Mouse (Mus musculus): ENCODE results near the gene Pigf. TPM values are rescaled to one million over a fixed set of nuclear protein-coding genes. Genes with fewer than 3 reads are reported as not detected.
"Not testable (repeated sequence)": the region's sequence is repeated elsewhere in the genome, so short reads cannot be mapped to it uniquely, and the experiment has no call there.

The Pigf gene
- total RNA-seq (2021), result 10 to 100 TPM; 18.2 TPM
- long read RNA-seq, experiment 1, transcript Pigf-201 (6 exons, 988 nt), result major isoform, 6 of 8 reads
- long read RNA-seq, experiment 1, partial matches to known transcripts, result 0 of 8 reads
- long read RNA-seq, experiment 1, other reads (novel, unspliced or antisense), result 2 of 8 reads
- long read RNA-seq, experiment 2, transcript Pigf-201 (6 exons, 988 nt), result major isoform, 17 of 22 reads
- long read RNA-seq, experiment 2, partial matches to known transcripts, result 0 of 22 reads
- long read RNA-seq, experiment 2, other reads (novel, unspliced or antisense), result 5 of 22 reads

DNA sequence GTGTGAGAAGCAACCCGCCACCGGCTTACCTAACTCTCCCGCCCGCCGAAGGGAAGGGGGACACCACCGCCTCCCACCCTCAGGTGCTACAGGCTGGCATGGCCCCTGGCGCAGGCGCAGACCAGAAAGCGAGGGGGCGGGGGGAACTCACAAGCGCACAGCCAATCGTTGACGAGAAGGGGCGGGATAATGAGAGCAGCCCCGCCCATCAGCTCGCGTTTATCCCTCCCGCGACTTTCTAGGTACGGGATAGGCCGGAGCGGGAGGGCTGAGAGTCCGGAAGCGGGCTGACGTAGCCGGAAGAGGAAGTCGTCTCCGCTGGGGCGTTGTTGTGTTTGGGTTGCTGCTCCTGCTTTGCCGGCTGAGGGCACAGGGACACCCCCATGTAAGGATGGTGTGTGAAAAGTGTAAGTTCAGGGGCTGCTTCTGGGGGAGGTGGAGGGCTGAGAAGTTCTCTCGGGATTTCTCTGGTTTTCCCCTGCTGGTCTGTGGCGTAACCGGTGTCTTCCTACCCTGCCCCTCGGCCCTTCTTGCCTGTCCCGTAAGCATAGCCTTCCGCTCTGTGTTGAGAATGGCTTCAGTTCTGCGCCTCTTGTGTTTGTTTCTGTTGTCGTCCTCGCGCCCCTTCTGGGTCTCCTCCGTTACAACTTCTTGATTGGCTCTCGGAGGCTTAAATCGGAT lies at the start of gene Pigf, which contains the start of gene Cript:
Gene Pigf (minus strand): TSS at position 138 of the 681 bp plus-strand sequence.
Gene Cript (plus strand): TSS at position 282 of the 681 bp plus-strand sequence.
- peak; percentile 94 to 98 for DNase-seq (ENCODE audit: low spot score in 2 of 2)

DNA sequence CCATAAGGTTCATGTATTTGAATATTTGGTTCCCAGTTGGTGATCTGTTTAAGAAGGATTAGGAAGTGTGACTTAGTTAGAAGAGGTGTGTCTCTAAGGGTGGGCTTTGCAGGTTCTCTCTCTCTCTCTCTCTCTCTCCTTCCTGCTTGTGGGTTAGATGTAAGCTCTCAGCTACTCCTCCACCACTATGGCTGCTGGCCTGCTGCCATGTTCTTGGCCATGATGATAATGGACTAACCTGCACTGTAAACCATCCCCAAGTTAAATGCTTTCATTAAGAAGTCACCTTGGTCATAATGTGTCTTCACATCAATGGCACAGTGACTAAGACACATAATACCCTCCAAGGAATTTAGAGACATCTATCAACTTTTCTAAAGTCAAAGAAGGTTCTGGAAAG lies 48.3 kb upstream of the Pigf start:
- DNase-seq (ENCODE audit: low spot score in 2 of 2), result no peak

DNA sequence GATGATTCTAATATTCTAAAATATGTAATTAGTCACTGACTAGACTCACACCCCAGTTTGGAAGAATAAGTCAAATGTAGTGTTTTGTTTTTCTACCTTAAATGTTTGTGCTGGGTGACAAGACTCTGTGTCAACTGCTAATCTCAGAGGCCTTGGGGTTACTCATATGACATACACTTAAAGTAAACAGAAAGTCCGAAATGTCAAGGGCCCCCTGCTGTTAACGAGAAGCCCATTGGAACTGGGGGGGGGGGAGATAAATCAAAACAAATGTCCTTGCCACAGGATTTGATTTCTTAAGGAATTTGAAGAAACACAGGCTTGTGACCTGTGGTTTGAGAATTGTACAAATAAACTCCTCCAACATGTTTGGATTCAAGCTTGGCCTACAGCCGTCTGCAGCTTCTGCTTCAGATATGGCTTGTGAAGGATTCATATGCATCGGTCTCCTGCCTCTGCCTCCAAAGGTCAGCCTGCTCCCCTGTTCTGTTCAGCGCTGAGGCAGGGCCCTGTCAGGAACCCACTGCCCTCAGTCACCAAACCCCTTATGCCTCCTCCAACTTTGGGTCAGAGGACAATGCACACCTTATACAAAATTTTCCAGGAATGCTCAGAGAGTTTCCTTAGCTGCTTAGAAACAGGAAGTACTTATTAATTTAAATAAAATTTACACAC lies 47.7 kb upstream of the Pigf start:
- no peak for DNase-seq (ENCODE audit: low spot score in 2 of 2)

DNA sequence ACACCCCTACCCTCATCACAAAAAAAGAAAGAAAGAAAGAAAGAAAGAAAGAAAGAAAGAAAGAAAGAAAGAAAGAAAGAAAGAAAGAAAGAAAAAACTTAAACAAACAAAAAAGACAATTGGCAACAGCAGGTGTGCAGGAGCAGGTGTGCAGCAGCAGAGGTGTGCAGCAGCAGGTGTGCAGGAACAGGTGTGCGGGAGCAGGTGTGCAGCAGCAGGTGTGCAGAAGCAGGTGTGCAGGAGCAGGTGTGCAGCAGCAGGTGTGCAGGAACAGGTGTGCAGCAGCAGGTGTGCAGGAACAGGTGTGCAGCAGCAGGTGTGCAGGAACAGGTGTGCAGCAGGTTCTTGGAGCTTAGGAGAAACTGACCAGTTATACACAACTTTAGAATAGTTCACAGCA lies 47.0 kb upstream of the Pigf start:
- not testable (repeated sequence) for DNase-seq (ENCODE audit: low spot score in 2 of 2)

DNA sequence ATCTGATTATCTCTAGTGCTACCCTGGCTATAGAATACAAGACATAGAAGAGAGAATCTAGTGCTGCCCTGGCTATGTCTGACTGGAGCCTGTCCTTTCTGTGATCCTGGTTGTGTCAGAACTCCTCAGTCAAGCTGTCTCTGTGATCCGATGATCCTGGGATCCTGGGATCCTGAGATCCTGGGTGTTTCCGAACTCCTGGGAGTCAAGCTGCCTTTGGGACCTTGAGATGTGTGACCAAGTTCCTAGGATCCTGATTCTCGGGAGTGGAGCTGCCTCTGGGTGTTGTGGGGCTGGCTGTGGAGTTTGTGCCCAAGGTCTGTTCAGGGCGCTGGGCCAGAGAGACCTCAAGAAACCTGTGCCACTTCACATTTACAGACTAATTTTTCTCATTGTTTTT lies 43.8 kb upstream of the Pigf start:
- DNase-seq (ENCODE audit: low spot score in 2 of 2), result no peak

DNA sequence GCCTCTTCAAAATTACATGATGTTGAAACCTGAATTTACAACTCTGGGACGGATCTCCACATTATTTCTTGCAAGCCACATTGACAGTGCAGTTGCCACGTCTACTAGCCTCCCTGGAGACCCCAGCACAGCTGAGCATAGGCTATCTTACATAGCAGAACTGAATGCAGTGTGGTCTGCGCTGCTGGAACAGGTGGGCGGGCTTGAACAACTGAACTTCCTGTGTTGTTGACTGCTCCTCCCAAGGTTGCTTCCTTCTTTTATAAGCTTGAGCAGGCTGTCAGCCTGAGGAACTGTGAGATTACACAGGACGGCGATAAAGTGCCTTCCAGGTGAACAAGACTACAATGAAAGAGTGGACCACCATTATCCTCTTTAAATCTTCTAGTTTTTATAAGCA lies 38.8 kb upstream of the Pigf start:
- no peak for DNase-seq (ENCODE audit: low spot score in 2 of 2)

DNA sequence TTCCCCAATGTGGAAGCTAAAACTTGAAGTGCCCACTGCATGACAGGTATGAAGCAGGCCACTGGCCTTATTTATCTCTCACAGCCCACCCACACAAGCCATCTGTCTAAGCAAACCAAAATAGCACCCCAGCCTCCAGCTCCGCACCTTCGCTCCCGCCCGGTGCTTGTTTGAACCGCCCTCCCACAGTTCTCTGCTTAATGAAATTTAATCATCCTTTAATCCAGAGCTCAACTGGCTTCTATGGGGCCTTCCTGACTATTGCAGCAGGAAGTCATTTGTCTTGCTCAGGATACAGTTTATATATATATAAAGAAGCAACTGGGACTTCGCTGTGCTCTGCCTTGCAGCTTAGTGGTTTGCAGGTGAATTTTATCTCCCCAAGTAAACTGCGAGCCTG lies 38.3 kb upstream of the Pigf start:
- DNase-seq (ENCODE audit: low spot score in 2 of 2), result no peak

DNA sequence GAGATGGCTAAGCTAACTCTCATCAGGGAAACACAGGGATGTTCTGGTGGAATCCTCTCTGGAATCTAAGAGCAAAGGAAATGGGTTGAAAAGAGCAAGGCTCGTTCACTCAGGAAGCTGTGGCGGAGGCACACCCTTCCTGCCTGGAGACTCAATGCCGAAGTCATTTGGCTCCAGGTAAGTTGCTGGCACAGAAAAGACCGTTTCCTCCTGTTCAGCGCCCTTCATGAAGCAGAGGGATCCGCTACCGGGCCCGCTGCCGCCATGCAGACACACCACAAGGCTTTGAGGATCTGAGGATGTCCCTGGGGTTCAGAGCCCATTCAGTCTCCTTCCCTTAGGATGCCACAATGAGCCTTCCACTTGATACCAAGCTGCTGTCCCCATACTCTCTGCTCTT lies 37.4 kb upstream of the Pigf start:
- DNase-seq (ENCODE audit: low spot score in 2 of 2), result no peak

DNA sequence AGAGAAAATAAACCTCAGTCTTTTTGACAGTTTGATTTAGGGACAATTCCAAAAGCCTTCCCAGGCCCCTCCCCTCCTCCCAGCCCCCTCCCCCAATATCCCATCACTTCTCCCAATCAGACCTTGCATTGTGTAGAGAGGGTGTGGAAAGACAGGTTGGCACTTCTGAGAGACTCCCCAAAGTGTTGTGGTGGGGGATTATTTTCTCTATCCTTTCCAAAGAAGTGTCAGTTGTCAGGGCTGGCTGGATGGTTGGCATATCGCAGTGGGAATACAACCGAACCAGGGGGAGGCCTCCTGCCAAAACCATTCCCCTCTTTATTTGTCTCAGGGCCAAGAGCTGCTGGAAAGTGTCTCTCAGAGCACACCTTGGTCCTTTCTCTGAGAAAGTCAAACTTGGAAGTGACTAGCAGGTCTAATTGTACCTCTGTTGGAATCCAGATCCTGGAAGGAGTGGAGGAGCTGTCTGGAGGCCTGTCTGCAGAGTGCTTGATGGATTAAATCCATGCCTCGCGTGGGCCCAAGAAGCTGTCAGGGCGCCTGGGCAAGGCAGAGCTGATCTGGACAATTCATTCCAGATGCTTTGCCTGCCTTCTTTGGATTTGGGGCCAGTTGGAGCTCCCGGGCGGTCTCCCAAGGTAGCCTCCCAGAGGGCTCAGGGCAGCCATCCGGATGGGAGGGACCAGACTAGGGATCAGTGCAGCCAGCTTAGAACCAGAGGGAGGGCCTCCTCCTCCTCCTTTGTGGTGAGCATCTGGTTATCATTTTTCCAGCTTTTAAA lies 32.5 kb upstream of the Pigf start:
- no peak for DNase-seq (ENCODE audit: low spot score in 2 of 2)

DNA sequence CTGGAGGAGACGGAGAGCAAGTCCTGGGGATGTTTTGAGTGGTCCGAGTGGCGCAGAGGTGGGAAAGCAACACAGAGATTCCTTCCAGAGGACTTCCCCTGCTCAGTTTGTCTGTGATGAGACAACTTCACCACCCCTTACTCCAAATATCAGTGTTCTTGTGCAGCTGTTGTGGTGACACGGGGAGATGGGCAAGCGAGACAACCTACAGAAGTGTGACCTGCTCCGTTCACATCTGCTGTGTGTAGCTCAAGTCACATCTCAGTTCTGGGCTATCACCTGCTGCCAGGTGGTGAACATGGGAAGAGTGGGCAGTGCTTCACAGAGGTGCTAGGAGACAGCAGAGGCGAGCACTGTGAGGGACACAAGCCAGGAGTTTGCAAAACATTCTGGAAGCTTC lies 31.6 kb upstream of the Pigf start:
- no peak for DNase-seq (ENCODE audit: low spot score in 2 of 2)

DNA sequence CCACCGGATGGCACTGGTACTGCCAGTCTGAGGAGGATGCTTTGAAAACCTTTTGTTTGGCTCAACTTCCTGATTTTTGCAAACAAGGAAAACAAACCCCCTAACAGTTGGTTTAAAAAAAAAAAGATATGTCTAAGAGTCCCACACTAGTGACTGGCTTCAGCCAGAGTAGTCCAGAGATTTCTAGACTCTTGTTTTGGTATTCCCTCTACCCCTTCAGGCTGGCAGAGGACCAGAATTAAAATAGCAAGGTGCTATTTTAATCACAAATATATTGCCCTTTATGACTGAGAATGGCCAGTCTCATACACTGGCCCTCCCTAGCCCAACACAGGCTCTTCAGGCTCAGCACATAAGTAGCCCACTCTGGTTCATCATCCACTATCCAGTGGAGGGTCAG lies 30.5 kb upstream of the Pigf start:
- DNase-seq (ENCODE audit: low spot score in 2 of 2), result no peak

DNA sequence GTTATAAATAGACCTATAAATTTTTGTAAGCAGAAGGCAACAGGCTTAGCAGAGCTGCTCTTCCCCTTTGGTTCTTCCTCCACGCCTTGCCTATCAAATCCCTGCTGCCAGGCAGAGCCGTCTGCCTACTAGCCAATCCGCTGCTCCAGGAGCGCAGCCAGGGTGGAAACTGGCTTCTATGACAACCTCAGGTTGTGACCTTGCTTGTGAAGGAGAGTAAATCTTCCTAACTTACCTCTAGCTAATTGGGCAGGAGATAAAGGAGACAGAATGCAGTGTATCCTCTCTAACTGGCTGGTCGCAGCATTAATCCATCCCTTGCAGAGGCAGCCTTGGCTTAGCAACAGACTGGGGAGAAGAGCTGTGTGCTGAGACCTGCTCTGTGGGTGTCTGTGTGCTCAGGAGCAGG lies 29.8 kb upstream of the Pigf start:
- peak; percentile 65 to 68 for DNase-seq (ENCODE audit: low spot score in 2 of 2)

DNA sequence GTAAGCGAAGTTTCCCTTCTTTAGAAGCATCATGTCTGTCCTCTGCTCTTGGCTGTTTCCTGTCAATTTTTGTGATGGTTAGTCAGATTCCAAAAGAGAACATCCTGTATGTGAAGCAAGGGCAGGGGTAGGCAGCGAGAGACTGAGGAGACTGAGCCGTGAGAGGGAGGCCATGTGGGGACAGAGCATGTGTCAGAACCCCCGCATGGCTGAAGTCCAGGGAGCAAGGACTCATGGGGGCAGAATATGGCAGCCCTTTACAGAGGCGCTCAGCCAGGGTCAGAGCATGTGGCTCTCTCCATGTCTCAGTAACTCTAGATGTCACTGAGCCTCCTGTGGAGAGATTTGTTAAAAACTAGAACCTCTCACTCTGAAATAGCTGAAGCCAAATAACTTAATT lies 28.7 kb upstream of the Pigf start:
- DNase-seq (ENCODE audit: low spot score in 2 of 2), result no peak

DNA sequence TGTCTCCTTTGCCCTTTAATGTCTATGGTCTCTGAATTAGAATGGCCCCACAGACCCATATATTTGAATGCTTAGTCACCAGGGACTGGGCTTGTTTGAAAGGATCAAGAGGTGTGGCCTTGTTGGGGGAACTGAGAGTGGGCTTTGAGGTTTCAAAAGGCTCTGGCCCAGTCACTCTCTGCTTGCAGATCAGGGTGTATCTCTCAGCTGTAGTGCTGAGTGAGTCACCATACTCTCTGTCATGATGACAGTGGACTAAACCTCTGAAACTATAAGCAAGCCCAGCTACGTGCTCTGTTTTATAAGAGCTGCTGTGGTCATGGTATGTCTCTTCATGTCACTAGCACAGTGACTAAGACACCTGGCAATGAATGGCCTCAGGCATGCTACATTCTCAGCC lies 27.2 kb upstream of the Pigf start:
- no peak for DNase-seq (ENCODE audit: low spot score in 2 of 2)

DNA sequence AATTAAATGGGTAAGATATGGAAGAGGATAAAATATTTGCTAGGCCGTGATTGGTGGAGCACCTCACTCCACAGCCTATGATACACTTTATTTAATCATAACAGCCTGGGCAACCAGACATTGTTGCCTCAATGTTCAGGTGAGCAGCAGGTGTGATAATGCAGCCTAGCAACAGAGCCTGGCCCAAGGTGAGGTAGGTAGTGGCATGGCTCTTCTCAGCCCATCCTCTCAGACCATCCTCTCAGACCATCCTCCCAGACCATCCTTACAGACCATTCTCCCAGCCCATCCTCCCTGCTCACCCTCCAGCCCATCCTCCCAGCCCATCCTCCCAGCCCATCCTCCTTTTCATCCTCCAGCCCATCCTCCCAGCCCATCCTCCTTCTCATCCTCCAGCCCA lies 26.4 kb upstream of the Pigf start:
- no peak for DNase-seq (ENCODE audit: low spot score in 2 of 2)

DNA sequence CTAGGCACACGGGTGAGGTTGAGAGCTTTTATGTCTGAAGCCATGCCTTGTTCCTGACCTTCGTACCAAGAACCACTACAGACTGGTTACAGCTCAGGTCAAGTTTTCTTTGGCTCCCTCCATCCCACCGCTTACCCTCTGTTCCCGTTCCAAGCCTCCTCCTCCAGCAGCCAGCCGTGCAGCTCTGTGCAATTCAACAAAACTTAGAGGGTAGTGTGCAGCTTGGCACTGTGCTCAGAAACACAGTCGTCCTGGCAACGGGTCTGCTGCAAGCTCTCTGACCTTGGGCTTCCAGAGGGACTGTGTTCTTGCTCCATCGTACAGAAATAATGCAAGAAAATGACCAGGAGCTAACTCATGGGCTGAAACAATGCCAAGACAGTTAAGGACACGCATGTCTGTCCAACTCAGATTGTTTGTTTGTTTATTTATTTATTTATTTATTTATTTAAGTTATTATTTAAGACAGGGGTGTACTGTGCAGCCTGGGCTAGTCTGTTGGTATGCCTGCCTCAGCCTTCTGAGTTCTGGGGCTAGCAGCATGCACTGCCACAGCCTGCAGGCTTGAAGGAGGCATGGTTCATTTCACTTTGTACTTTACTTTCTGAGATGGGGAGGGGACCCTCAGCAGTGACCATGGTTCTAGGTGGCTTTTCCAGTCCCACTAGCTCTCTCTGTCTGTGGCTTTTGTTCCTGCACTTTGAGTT lies 25.4 kb upstream of the Pigf start:
- peak; percentile 32 to 76 for DNase-seq (ENCODE audit: low spot score in 2 of 2)

DNA sequence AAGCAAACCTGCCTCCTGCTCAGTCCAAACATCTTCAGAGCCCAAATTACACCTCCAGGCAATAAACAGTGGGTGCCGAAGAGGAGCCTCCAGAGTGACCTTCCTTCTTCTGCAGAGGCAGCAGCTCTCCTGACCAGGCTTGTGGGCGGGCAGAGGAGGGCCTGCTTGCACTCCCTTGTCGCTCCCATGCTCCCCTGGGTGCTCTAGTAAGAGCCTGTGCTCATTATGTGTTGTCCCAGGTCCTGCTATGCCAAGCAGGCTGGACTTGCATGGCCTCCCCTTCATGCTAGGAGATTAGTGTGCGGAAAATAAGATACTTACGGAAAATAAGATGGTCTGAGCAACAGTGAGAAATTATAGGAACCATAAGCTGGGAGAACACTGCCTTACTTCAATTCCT lies 24.5 kb upstream of the Pigf start:
- DNase-seq (ENCODE audit: low spot score in 2 of 2), result no peak

DNA sequence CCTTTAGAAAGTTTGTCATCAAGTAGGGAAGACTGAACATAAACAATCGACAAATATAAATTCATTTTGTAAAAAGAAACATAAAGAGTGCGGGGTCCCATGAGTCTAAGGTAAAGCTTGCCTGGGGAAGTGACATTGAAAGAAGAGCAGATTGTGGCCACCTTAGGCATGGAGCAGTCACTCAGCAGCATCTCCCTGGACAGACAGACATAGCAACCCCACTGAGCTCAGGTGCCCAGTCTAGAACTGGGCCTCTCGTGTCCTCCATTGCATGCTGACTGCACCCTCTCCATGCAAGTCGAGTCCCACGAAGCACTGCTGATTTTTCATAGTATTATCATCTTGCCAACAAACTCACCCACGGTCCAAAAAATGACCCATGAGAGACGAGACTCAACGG lies 19.6 kb upstream of the Pigf start:
- no peak for DNase-seq (ENCODE audit: low spot score in 2 of 2)

DNA sequence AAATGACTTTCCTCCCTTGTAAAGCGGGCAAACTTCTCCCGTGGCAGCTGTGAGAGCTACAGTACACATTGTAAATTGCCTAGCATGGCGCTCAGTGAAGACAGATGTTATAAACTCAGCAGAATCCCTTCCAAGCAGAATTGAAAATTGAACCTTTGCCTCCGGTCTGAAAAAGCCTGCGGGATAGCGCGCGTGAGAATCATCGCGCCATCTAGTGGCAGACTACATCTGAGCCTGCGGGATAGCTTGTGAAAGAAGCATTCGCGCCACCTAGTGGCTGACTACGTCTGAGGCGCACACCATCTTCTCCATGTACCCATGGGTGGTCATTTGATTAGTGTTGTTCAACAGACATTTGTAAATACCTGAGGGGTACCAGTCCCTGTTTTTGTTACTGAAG lies 19.2 kb upstream of the Pigf start:
- peak; percentile 84 to 93 for DNase-seq (ENCODE audit: low spot score in 2 of 2)

DNA sequence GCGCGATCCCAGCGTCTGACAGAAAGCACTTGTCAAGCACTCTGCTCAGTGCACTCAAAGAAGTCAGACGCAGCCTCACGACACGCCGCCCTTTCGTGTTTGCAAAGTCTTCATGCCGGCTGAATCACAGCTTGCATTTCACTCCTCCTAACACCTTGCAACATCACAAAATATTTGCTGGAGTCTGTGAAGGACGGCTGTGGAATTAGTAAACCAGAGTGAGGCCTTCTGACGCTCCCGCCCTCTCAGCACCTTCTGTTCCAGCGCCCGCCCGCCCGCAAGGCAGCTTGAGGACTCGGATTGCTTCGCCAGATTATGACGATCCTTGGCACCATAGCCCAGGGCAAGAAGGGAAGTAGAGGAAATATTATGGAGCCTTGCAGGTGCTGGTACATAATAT lies 16.5 kb upstream of the Pigf start:
- DNase-seq (ENCODE audit: low spot score in 2 of 2), result peak; percentile 39 to 48

DNA sequence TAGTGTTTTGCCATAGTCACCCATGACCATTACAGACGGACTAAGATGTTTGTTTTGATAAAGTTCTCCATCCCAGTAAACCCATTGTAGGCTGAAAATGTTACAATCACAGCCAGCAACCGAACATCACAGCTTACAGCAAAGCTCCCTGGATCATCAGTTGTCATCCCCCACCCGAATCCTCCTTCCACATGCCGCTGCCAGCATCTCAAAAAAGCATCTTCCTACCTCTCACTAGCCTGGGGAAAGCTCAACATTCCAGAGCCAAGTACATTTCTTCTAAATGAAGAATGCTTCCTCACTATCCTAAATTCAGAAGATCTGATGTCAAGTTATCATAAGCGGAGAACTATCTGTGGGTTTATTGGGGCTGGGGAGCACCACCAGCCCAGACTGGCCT lies 13.3 kb upstream of the Pigf start:
- no peak for DNase-seq (ENCODE audit: low spot score in 2 of 2)
